Mouse (Mus musculus) heart, postnatal 0 days (tissue): ENCODE measurements at regions not wholly inside any gene's neighbourhood (a gene's known extent, or its start where the extent isn't known, plus 50 kb on each side); places are given as distances from the start of the nearest gene placed in this dataset.

Experiments
- CTCF ChIP-seq: IDR thresholded peaks from 2 replicates; pipeline ENCODE4 v1.5.1; 2016; ENCODE audit warnings: antibody characterized with exemption, control low read depth, low read depth
- EP300 ChIP-seq: IDR thresholded peaks from 2 replicates; pipeline ENCODE4 v1.6.1; 2016; ENCODE audit warnings: antibody characterized with exemption, low read depth

DNA sequence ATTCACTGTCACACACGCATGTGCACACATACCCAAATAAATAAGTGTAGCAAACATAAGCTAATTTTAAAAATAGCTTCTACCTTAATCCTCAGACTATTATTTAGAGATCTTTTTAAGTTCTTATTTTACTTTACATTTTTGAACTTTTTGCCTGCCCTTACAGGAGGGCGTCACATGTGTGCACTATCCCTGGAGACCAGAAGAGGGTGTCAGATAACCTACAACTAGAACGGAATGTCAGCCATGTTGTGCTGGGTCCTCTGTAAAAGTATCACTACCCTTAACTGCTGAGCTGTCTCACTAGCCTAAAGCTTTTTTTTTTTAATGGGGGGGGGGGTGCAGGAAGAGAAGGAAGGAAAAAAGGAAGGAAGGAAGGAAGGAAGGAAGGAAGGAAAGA is 271.7 kb downstream of the Gxylt1 start:
- TF ChIP-seq EP300 (no peak), CTCF (peak; percentile 38)
